Mouse (Mus musculus): ENCODE results near the gene Creb5. TPM values are rescaled to one million over a fixed set of nuclear protein-coding genes. Genes with fewer than 3 reads are reported as not detected.

Creb5 gene
- polyA plus RNA-seq, 1 experiment from 2014 or later: 14.7 TPM

Other genes starting within 250 kb of the Creb5 start
- 14.1 and 15.7 TPM in 2 replicates for gene Jazf1, start 218.6 kb upstream of the Creb5 start, polyA plus RNA-seq (2016; fragmentation: Nextera tagmentation; extraction: Ambion mirVana)

Data from neural tube, embryonic 12.5 days (tissue).